Mouse (Mus musculus): ENCODE data around the gene Atp2b4. TPM values are rescaled to one million over a fixed set of nuclear protein-coding genes. Genes with fewer than 3 reads are reported as not detected.

Atp2b4 gene
- polyA plus RNA-seq, 1 experiment from 2014 or later: 12.7 TPM

GRCm38 (mm10) chr1:133661203-133661933, 139.5 kb downstream of the Atp2b4 start, which contains the start of gene Gm38394:
Gene Gm38394, minus strand, starts transcription at chr1:133661318.
- peak within 1 kb of the TSS; percentile 96 for H3K27ac ChIP-seq (ENCODE audit: low read depth)
- H3K4me2 ChIP-seq: peak within 1 kb of the TSS; percentile 94
- H3K4me3 ChIP-seq (ENCODE audit: low read depth, low read length): peak within 1 kb of the TSS; percentile 81
- H3K27me3 ChIP-seq (ENCODE audit: insufficient read depth, low read length): no peaks in the 10 kb centered on the region
- DNase-seq: peak; percentile 99
- H3K36me3 ChIP-seq (ENCODE audit: insufficient read depth): peaks cover 33% of the 10 kb centered on the region
- peak; percentile 98 for ATAC-seq (ENCODE audit: insufficient read depth)
- 2% methylated on average over 26 of the region's 26 CpGs for WGBS
- peaks cover 25% of the 10 kb centered on the region for H3K4me1 ChIP-seq (ENCODE audit: insufficient read depth)
- H3K9me3 ChIP-seq (ENCODE audit: low read depth, low read length): no peaks in the 10 kb centered on the region
- no peak for TF ChIP-seq CTCF (IDR thresholded peaks at IDR 0.05; ENCODE audit: low read depth)
- peak within 1 kb of the TSS; percentile 92 for H3K9ac ChIP-seq

GRCm38 (mm10) chr1:133660466-133661202, 140.2 kb downstream of the Atp2b4 start, which contains the start of gene Zbed6:
Gene Zbed6, minus strand, starts transcription at chr1:133660885.
- ATAC-seq (ENCODE audit: insufficient read depth): peak; percentile 78
- H3K9ac ChIP-seq: peak within 1 kb of the TSS; percentile 92
- DNase-seq: peak; percentile 80
- H3K4me3 ChIP-seq (ENCODE audit: low read depth, low read length): peak within 1 kb of the TSS; percentile 81
- H3K9me3 ChIP-seq (ENCODE audit: low read depth, low read length): no peaks in the 10 kb centered on the region
- H3K27ac ChIP-seq (ENCODE audit: low read depth): peak within 1 kb of the TSS; percentile 96
- TF ChIP-seq CTCF (IDR thresholded peaks at IDR 0.05; ENCODE audit: low read depth): no peak
- WGBS: under 1% methylated on average over 41 of the region's 41 CpGs
- H3K36me3 ChIP-seq (ENCODE audit: insufficient read depth): peaks cover 38% of the 10 kb centered on the region
- H3K27me3 ChIP-seq (ENCODE audit: insufficient read depth, low read length): no peaks in the 10 kb centered on the region
- peak within 1 kb of the TSS; percentile 94 for H3K4me2 ChIP-seq
- peaks cover 25% of the 10 kb centered on the region for H3K4me1 ChIP-seq (ENCODE audit: insufficient read depth)

- H3K4me3 ChIP-seq (ENCODE audit: low read depth, low read length): no peak overlapping the region
These were observed 142.0 kb downstream of the Atp2b4 start for GRCm38 (mm10) chr1:133658878-133659277.

GRCm38 (mm10) chr1:133656811-133657210, 144.0 kb downstream of the Atp2b4 start:
- H3K36me3 ChIP-seq (ENCODE audit: insufficient read depth): peaks cover 49% of the 10 kb centered on the region
- ATAC-seq (ENCODE audit: insufficient read depth) (no peak), DNase-seq (no peak)
- H3K4me2 ChIP-seq: peak overlapping the region; percentile 5; the same call in 1 of the 2 replicates
- H3K27me3 ChIP-seq (ENCODE audit: insufficient read depth, low read length): no peaks in the 10 kb centered on the region
- no peak overlapping the region for H3K4me3 ChIP-seq (ENCODE audit: low read depth, low read length)
- H3K9me3 ChIP-seq (ENCODE audit: low read depth, low read length): no peaks in the 10 kb centered on the region
- 51% methylated on average over 5 of the region's 5 CpGs for WGBS
- H3K9ac ChIP-seq: no peak overlapping the region
- TF ChIP-seq CTCF (IDR thresholded peaks at IDR 0.05; ENCODE audit: low read depth): no peak
- H3K4me1 ChIP-seq (ENCODE audit: insufficient read depth): peaks cover 25% of the 10 kb centered on the region
- H3K27ac ChIP-seq (ENCODE audit: low read depth): no peak overlapping the region

More at GRCm38 (mm10) chr1:133658878-133659277, 142.0 kb downstream of the Atp2b4 start:
- Histone ChIP-seq H3K27me3 (ENCODE audit: insufficient read depth, low read length) (no peaks in the 10 kb centered on the region), H3K36me3 (ENCODE audit: insufficient read depth) (peaks cover 40% of the 10 kb centered on the region), H3K27ac (ENCODE audit: low read depth) (no peak overlapping the region), H3K4me1 (ENCODE audit: insufficient read depth) (peaks cover 25% of the 10 kb centered on the region), H3K4me2 (peak overlapping the region; percentile 94), H3K9me3 (ENCODE audit: low read depth, low read length) (no peaks in the 10 kb centered on the region), H3K9ac (no peak overlapping the region)
- 72% methylated on average over 3 of the region's 3 CpGs for WGBS
- no peak for TF ChIP-seq CTCF (IDR thresholded peaks at IDR 0.05; ENCODE audit: low read depth)
- DNase-seq (peak; percentile 16), ATAC-seq (ENCODE audit: insufficient read depth) (no peak)

- no peak for ATAC-seq (ENCODE audit: insufficient read depth)
- H3K27ac ChIP-seq (ENCODE audit: low read depth): no peak overlapping the region
- H3K4me1 ChIP-seq (ENCODE audit: insufficient read depth): peaks cover 9% of the 10 kb centered on the region; the same call in 1 of the 2 replicates
- H3K27me3 ChIP-seq (ENCODE audit: insufficient read depth, low read length): no peaks in the 10 kb centered on the region
- H3K4me2 ChIP-seq: no peak overlapping the region
- no peak overlapping the region for H3K9ac ChIP-seq
- no peak overlapping the region for H3K4me3 ChIP-seq (ENCODE audit: low read depth, low read length)
- WGBS: 90% methylated on average over 1 of the region's 1 CpGs
- DNase-seq: no peak
- peaks cover 49% of the 10 kb centered on the region for H3K36me3 ChIP-seq (ENCODE audit: insufficient read depth)
- no peak for TF ChIP-seq CTCF (IDR thresholded peaks at IDR 0.05; ENCODE audit: low read depth)
- H3K9me3 ChIP-seq (ENCODE audit: low read depth, low read length): no peaks in the 10 kb centered on the region
These were observed 147.8 kb downstream of the Atp2b4 start for GRCm38 (mm10) chr1:133653033-133653432.

- H3K36me3 ChIP-seq (ENCODE audit: insufficient read depth): peaks cover 50% of the 10 kb centered on the region
- no peak for ATAC-seq (ENCODE audit: insufficient read depth)
- TF ChIP-seq CTCF (IDR thresholded peaks at IDR 0.05; ENCODE audit: low read depth): no peak
- WGBS: 86% methylated on average over 7 of the region's 7 CpGs
- H3K4me2 ChIP-seq: no peak overlapping the region
- no peak overlapping the region for H3K4me3 ChIP-seq (ENCODE audit: low read depth, low read length)
- H3K27ac ChIP-seq (ENCODE audit: low read depth): no peak overlapping the region
- no peak for DNase-seq
- H3K9me3 ChIP-seq (ENCODE audit: low read depth, low read length): no peaks in the 10 kb centered on the region
- H3K27me3 ChIP-seq (ENCODE audit: insufficient read depth, low read length): no peaks in the 10 kb centered on the region
- no peak overlapping the region for H3K9ac ChIP-seq
- H3K4me1 ChIP-seq (ENCODE audit: insufficient read depth): no peaks in the 10 kb centered on the region
These were observed 150.4 kb downstream of the Atp2b4 start for GRCm38 (mm10) chr1:133650288-133651055.

Small RNA genes within 50 kb of the gene (microRNA-seq; reads per million reads assigned to microRNA genes)
- gene Mir6903 (ENCODE audit: borderline number of aligned reads): not detected

Other genes starting within 250 kb of the Atp2b4 start
- 817 and 867 TPM in 2 replicates for gene Snrpe, start 190.8 kb downstream of the Atp2b4 start, polyA plus RNA-seq (2014; fragmentation: Nextera tagmentation; extraction: Ambion mirVana)
- gene Zbed6, start 140.2 kb downstream of the Atp2b4 start, polyA plus RNA-seq (2014; fragmentation: Nextera tagmentation; extraction: Ambion mirVana): not detected in 2 replicates
- gene Gm38394, start 139.7 kb downstream of the Atp2b4 start, polyA plus RNA-seq (2014; fragmentation: Nextera tagmentation; extraction: Ambion mirVana): 11.9 and 12.2 TPM in 2 replicates
- gene Lax1, start 110.9 kb downstream of the Atp2b4 start, polyA plus RNA-seq (2014; fragmentation: Nextera tagmentation; extraction: Ambion mirVana): 0.18 and 0.25 TPM in 2 replicates
- gene Optc, start 107.0 kb upstream of the Atp2b4 start, polyA plus RNA-seq (2014; fragmentation: Nextera tagmentation; extraction: Ambion mirVana): 0.62 and 1.0 TPM in 2 replicates
- 17.2 and 17.6 TPM in 2 replicates for gene Prelp, start 120.4 kb upstream of the Atp2b4 start, polyA plus RNA-seq (2014; fragmentation: Nextera tagmentation; extraction: Ambion mirVana)
- gene Fmod, start 236.2 kb upstream of the Atp2b4 start, polyA plus RNA-seq (2014; fragmentation: Nextera tagmentation; extraction: Ambion mirVana): 173 and 174 TPM in 2 replicates